Mouse (Mus musculus) retina, adult 2 months (tissue): ENCODE results near the gene Slc22a19.
"Not testable (repeated sequence)": the region's sequence is repeated elsewhere in the genome, so short reads cannot be mapped to it uniquely, and the experiment has no call there.

Source experiments
- DNase-seq: peaks from one replicate; pipeline ENCODE4 v3.0.0-alpha.2; 2012; ENCODE audit warnings: low read depth, low spot score

Gene Slc22a19

GRCm38 (mm10) chr19:7711148-7711547 lies at the start of gene Slc22a19:
Gene Slc22a19, minus strand, starts transcription at chr19:7711310.
- DNase-seq, result no peak

GRCm38 (mm10) chr19:7753371-7753770 lies 42.3 kb upstream of the Slc22a19 start:
- not testable (repeated sequence) for DNase-seq

DNA sequence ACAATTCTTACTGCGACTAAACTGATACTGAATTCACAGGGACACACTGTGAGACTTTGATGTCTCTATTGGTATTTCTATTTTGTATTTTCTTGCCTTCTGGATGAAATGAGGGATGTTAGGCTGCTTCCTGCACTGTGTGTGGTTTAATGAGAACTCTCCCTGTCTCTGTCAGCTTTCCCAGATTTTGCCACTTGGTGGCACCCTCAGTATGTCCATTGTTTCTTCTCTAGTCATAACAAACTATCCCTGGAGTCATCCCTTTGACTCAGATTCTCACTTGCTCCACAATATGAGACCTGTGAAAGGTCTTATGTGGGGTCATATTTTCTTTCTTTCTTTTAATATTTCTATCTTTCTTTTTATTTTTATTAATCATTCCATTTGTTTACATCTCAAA lies 18.4 kb upstream of the Slc22a19 start:
- DNase-seq, result peak; percentile 13

- not testable (repeated sequence) for DNase-seq
These were observed 18.0 kb downstream of the Slc22a19 start for GRCm38 (mm10) chr19:7693104-7693503.

DNA sequence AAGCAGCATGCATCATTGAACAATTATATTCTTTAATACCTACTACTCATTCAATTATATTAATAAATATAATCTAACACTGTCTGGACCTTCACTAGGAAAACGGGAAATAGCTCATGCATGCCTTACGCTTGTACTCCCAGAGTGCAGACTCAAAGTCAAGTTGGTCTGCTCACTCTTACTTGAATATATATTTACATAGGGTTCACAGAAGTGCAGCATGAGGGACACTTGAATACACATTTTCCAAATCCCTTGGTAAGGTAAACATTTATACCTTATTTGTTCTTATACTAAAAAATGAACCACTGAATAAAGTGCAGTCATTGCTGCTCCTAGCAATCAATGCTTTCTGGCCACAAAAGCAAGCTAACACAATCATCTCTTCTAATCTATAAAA lies 19.9 kb downstream of the Slc22a19 start:
- DNase-seq, result no peak

DNA sequence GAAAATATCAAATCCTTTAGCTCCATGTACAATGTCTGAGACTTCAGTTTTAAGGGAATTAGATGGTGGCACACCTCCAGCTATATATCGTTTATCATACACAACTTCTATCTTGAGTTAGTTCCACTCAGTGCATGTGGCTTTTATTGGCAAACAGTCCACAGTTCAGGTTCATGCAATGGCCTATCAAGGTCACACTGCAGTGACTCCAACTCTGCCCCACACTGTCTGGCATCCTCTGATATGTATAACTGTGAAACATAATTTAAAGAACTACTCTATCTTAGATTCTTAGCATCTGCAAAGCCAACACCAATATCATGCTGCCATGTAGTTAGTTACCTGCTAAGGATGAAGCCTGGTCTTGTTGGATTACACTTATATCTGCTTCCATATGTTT lies 23.1 kb downstream of the Slc22a19 start:
- no peak for DNase-seq

- no peak for DNase-seq
These were observed 39.1 kb downstream of the Slc22a19 start for GRCm38 (mm10) chr19:7672033-7672432.

GRCm38 (mm10) chr19:7648913-7649666 lies 62.0 kb downstream of the Slc22a19 start:
- DNase-seq, result no peak

- no peak for DNase-seq
These were observed 77.3 kb downstream of the Slc22a19 start for GRCm38 (mm10) chr19:7633786-7634185.

- DNase-seq, result no peak
These were observed 78.1 kb downstream of the Slc22a19 start for GRCm38 (mm10) chr19:7633021-7633420.
